Mouse (Mus musculus) forebrain, embryonic 12.5 days (tissue): ENCODE measurements at regions not wholly inside any gene's neighbourhood (a gene's known extent, or its start where the extent isn't known, plus 50 kb on each side); places are given as distances from the start of the nearest gene placed in this dataset.

ENCODE experiments used
- ATAC-seq: fragments of 200-750 bp; cut with Nextera tagmentation; 2 replicates; pipeline ENCODE4 v1.8.0; 2017; ENCODE audit warnings: moderate TSS enrichment; ENCODE audit not compliant: low FRiP score
- H3K27ac ChIP-seq: fragments of 300-500 bp; sonication (generic); 2 replicates; pipeline ENCODE4 v1.5.1; 2016; ENCODE audit warnings: mild to moderate bottlenecking
- H3K27me3 ChIP-seq: fragments of 300-500 bp; sonication (generic); 2 replicates; pipeline ENCODE4 v1.6.1; 2016; ENCODE audit warnings: mild to moderate bottlenecking
- H3K36me3 ChIP-seq: fragments of 300-500 bp; sonication (generic); replicated peaks from 2 replicates; pipeline ENCODE4 v1.6.1; 2016; ENCODE audit warnings: mild to moderate bottlenecking
- H3K4me1 ChIP-seq: fragments of 300-500 bp; sonication (generic); 2 replicates; pipeline ENCODE4 v1.6.1; 2016
- H3K4me2 ChIP-seq: fragments of 300-500 bp; sonication (generic); 2 replicates; pipeline ENCODE4 v1.6.1; 2016; ENCODE audit warnings: mild to moderate bottlenecking, moderate library complexity
- H3K4me3 ChIP-seq: fragments of 300-500 bp; sonication (generic); replicated peaks from 2 replicates; pipeline ENCODE4 v1.5.1; 2016; ENCODE audit warnings: mild to moderate bottlenecking
- H3K9ac ChIP-seq: fragments of 300-500 bp; sonication (generic); 2 replicates; pipeline ENCODE4 v1.6.1; 2016; ENCODE audit warnings: mild to moderate bottlenecking
- H3K9me3 ChIP-seq: fragments of 300-500 bp; sonication (generic); 2 replicates; pipeline ENCODE4 v1.6.1; 2016
- WGBS: fragments of 180-500 bp; shearing (Covaris S2); methylation state at CpG from one replicate; pipeline ENCODE4 v1.1.7; 2016; 5-methylcytosine and 5-hydroxymethylcytosine counted together

DNA sequence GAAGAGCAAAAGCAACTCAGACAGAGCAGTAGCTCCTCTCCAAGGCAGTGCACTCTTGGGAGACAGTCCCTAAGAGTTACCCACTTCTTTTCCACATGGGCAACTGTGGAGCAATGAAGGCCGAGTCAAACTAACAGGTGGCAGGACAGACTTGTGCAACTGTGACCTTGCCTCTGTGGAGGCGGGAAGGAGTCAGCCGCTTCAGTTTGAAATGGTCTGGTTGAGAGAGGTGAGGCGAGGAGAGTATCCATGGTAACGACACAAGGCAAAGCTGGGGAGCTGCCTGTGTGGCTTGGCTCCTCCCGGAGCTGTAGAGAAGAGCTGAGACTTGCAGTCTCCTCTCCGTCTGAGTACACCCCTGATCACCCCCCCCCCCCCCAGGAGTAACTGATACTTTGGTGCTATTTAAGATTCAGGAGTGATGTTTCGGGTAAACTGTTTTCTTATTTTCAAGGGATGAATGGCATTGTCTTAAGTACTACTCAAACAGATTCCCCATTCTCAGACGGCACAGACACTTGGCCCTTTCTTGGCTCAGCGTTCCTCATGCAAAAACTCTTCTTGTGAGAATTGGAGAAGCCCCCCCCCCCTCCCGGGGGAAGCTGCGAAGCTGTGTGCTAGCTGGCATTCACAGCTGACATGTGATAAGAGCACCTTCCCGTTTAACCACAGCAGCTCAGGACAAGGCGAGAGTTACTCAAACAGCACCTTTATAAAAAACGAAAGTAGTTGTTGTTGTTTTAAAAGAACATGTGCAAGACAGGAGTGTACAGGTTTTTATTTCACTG lies 54.9 kb upstream of the Chst1 start:
- no peak overlapping the region for H3K4me3 ChIP-seq
- no peak overlapping the region for H3K9ac ChIP-seq
- H3K9me3 ChIP-seq: no peaks in the 10 kb centered on the region
- peak overlapping the region; percentile 25 for H3K4me2 ChIP-seq
- peaks cover 3% of the 10 kb centered on the region; the same call in 1 of the 2 replicates for H3K27me3 ChIP-seq
- H3K27ac ChIP-seq: no peak overlapping the region
- WGBS: 11% methylated on average over 15 of the region's 15 CpGs
- ATAC-seq: peak; percentile 68
- peaks cover 10% of the 10 kb centered on the region for H3K4me1 ChIP-seq
- no peaks in the 10 kb centered on the region for H3K36me3 ChIP-seq

DNA sequence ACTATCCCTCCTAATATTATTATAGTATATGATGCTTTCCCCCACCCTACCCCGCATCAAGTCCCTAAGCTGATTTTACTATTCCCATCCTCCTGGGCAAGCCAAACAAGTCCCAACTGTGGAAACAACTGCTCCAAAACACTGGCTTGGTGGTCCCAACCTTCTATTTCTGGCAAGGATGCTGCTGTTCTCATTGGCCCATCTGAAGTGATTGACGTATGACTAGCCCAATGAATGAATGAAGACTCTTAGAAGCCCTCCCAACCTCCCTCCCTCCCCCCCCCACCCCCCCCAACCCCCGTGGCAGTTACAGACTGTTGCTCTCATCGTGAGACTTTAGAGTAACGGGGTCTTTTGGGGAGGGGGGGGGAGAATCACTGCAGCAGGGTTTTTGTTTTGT lies 58.7 kb upstream of the Chst1 start:
- H3K36me3 ChIP-seq: no peaks in the 10 kb centered on the region
- 62% methylated on average over 5 of the region's 5 CpGs for WGBS
- no peak for ATAC-seq

DNA sequence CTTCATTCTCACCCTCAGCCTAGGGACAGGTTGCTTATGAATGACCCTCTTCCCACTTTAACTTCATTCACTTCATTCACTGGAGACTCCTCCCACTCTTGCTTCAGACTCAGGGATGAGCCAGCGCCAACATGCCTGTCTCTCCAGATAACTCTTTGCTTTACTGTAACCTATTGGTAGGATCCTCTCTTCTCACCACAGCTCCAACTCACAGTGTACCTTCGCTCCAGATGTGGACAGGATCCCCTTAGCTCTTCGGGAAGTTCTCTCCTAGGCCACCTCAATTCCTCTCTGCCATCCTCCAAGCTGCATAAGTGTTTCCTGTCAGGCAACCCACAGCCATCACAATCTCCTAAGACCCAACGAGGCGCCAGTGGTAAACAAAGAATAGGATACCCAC lies 67.5 kb upstream of the Chst1 start:
- 88% methylated on average over 5 of the region's 5 CpGs for WGBS
- no peak for ATAC-seq
- no peak overlapping the region for H3K27ac ChIP-seq
- H3K27me3 ChIP-seq: no peaks in the 10 kb centered on the region
- no peak overlapping the region for H3K4me3 ChIP-seq
- no peaks in the 10 kb centered on the region for H3K36me3 ChIP-seq
- peaks cover 11% of the 10 kb centered on the region for H3K4me1 ChIP-seq
- no peaks in the 10 kb centered on the region for H3K9me3 ChIP-seq
- no peak overlapping the region for H3K9ac ChIP-seq
- no peak overlapping the region for H3K4me2 ChIP-seq

More for the DNA sequence above, 58.7 kb upstream of the Chst1 start:
- Histone ChIP-seq H3K9me3 (no peaks in the 10 kb centered on the region), H3K4me3 (no peak overlapping the region), H3K4me1 (peaks cover 10% of the 10 kb centered on the region), H3K4me2 (no peak overlapping the region), H3K27ac (no peak overlapping the region), H3K27me3 (peaks cover 3% of the 10 kb centered on the region; the same call in 1 of the 2 replicates), H3K9ac (no peak overlapping the region)

DNA sequence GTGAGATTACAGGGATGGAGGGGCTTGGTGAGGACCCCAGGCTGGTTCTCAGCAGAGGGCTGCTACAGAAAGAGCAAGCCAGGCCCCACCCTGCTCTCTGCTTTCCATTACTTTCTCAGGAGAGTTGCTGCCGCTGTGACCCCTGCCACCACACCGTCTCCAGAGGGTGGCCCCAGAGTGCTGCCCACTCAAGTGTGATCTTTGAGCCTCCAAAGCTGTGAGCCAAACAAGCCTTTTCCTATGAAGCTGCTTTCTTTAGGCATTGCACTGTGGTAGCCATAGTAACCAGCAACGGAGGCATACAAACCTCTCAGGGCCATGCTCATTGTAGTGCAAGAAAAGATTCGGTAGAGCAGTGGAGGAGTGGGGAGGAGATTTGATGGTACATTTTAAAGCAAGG lies 68.8 kb upstream of the Chst1 start:
- Histone ChIP-seq H3K4me3 (no peak overlapping the region), H3K4me1 (peaks cover 20% of the 10 kb centered on the region), H3K9ac (no peak overlapping the region), H3K27me3 (no peaks in the 10 kb centered on the region), H3K27ac (no peak overlapping the region), H3K36me3 (no peaks in the 10 kb centered on the region), H3K4me2 (no peak overlapping the region), H3K9me3 (no peaks in the 10 kb centered on the region)
- ATAC-seq: peak; percentile 39; the same call in 1 of the 2 replicates
- WGBS: 8% methylated on average over 4 of the region's 4 CpGs

DNA sequence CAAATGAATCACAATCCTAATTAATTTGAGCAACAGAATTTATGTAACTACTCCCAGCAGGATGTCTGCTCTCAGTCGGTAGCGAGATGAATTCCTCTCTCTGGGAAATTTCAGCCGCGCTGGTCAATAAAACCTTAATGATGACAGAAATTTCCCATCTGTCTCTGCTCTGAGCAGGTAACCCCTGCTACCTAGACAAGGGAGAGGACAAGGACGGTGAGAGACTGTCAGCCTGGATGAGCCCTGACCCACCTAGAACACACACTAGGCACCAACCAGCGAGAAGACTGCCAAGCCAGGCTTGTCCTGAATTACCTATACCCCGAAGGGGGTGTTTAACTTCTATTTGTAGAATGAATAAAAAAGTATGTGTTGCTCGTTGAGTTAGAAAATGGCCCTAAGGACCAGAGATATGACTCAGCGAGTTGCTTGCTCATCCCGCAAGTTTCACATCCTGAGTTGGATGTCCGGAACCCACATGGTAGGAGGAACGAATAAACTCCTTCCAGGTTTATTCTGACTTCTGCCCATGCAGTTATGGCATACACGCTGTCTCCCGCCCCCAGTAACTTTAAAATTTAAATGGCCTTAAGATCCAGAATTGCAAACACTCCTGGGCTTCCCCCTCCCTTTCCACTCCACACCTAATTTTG lies 69.5 kb upstream of the Slc35c1 start:
- Histone ChIP-seq H3K9me3 (no peaks in the 10 kb centered on the region), H3K27me3 (no peaks in the 10 kb centered on the region), H3K4me2 (peak overlapping the region; percentile 72), H3K36me3 (no peaks in the 10 kb centered on the region), H3K4me1 (peaks cover 20% of the 10 kb centered on the region), H3K4me3 (peak overlapping the region; percentile 50), H3K27ac (peak overlapping the region; percentile 69), H3K9ac (peak overlapping the region; percentile 66; the same call in 1 of the 2 replicates)
- peak; percentile 58 for ATAC-seq
- 54% methylated on average over 14 of the region's 14 CpGs for WGBS

DNA sequence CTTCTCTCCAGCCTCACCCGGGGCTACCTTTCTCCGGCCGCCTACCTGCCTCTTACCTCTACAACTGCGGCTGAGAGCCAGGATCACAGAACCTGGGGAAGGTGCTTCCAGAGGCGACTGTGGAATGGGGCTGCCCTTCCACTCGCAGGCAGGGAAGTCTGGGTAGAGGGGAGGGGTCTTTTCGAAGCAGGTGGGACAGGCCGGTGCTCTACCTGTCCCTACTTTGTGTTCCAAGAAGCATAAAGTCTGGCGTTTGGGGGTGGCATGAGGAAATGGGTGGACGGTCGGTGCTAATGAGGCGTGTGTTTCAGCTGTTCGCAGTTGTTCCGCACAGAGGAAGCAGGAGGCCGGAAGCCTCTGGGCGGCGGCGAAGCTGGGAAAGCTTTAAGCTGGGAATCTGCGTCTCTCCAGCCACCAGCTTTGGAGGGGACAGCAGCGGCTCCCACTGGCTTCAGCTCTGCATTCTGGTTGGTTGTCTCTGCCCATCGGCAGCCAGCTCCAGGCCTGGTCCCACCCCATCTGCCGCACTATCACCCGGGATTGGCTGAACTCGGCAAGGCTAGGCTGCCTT lies 68.8 kb upstream of the Slc35c1 start:
- Histone ChIP-seq H3K4me2 (peak overlapping the region; percentile 72), H3K4me3 (peak overlapping the region; percentile 50), H3K9me3 (no peaks in the 10 kb centered on the region), H3K27ac (peak overlapping the region; percentile 69), H3K27me3 (no peaks in the 10 kb centered on the region), H3K4me1 (peaks cover 20% of the 10 kb centered on the region), H3K36me3 (no peaks in the 10 kb centered on the region), H3K9ac (peak overlapping the region; percentile 66)
- 7% methylated on average over 24 of the region's 24 CpGs for WGBS
- ATAC-seq: peak; percentile 99

DNA sequence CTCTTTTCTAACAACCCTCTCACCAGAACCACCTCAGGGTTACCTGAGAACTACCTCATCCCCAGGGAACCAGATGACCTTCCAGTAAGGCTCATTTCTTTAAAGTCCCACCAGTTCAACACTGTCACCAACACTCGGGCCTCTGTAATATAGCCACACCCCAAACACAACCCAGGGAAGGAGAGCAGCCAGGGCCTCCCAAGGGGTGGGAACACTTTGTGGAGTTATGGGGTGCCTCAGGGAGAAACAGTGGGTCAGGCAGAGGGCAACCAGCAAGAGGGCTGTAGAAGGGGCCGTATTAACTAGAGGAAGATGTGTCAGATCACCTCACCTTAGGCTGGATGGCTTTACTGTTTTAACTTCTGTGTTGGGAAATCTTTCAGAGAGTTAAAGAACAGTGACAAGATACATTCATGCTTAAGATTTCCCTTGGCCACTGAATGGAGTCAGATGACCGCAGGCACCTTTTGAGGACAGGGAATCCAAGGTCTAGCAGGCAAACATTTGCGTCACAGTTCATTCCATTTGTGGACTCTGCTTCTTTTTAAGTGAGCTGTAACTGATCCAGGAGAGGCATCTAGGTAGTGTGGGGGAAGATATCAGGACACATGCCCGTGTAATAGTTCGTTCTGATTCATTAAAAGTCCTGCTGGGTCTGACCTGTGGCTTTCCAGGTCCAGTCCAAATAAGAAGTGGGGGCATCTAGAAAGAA lies 67.9 kb upstream of the Slc35c1 start:
- WGBS: 87% methylated on average over 6 of the region's 6 CpGs
- H3K9ac ChIP-seq: no peak overlapping the region
- no peak for ATAC-seq

DNA sequence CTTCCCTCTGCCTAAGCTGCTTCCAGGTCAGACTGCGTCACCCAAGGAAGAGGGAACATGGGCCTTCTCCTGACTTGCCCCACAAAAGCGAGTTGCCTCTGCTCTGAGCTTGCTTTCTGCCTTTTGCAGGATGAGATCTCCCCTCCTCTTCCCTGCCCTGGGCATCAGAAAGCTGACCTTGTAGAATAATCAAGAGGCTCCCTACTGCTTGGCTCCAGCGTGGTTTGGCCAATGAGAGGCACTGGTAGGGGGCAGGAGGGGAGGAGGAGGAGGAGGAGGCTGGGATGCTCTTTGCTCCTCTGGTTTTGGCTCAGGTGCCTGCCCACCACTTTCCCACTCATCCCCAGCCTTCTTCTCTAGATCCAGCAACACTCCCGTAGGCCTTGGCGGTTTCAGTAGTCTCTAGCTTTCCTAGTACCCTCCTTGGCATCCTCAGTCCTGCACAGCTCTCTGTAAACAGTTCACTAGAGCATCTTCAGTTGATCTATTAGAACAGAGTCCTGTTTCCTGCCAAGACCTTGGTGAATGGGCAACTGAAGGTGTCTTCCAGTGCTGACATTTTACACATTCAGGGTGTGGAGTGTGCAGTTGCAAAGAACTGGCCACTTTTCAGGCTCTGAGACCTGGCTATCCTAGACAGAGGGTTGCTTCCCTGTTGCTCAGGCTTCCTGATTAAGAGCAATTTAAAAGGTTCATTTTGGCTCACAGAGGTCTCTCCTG lies 66.5 kb upstream of the Slc35c1 start:
- Histone ChIP-seq H3K4me3 (no peak overlapping the region), H3K4me1 (peaks cover 20% of the 10 kb centered on the region), H3K9ac (no peak overlapping the region), H3K27ac (no peak overlapping the region), H3K27me3 (no peaks in the 10 kb centered on the region), H3K9me3 (no peaks in the 10 kb centered on the region), H3K4me2 (no peak overlapping the region), H3K36me3 (no peaks in the 10 kb centered on the region)
- ATAC-seq: no peak
- WGBS: 72% methylated on average over 5 of the region's 5 CpGs

More for the DNA sequence above, 67.9 kb upstream of the Slc35c1 start:
- Histone ChIP-seq H3K4me3 (no peak overlapping the region), H3K9me3 (no peaks in the 10 kb centered on the region), H3K4me2 (peak overlapping the region; percentile 72), H3K36me3 (no peaks in the 10 kb centered on the region), H3K27ac (no peak overlapping the region), H3K27me3 (no peaks in the 10 kb centered on the region), H3K4me1 (peaks cover 20% of the 10 kb centered on the region)

DNA sequence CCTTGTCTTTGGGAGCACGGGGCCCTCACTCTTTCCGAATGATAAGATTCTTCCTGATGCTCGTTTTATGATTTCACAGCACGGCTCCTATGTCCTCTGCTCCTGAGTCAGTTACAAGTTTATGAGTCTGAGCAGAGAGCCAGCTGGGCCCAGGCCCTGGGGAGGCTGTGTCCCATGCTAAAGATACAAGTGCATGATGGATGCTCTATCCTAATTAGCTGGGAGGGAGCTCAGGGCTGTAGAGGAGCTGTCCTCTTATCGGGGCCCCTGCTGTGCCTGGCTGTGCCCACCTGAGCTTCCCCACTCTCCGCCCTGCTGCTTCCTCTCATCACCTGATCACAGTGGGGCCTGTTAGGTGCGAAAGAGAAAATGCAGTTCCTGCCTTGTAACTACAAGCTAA lies 65.3 kb upstream of the Slc35c1 start:
- Histone ChIP-seq H3K9me3 (no peaks in the 10 kb centered on the region), H3K27me3 (no peaks in the 10 kb centered on the region), H3K27ac (0 out of 2 replicates have a peak overlapping the region, but pooled peaks have one; percentile 31), H3K4me3 (no peak overlapping the region), H3K36me3 (no peaks in the 10 kb centered on the region), H3K4me2 (no peak overlapping the region), H3K4me1 (peaks cover 17% of the 10 kb centered on the region), H3K9ac (no peak overlapping the region)
- WGBS: 75% methylated on average over 7 of the region's 7 CpGs
- no peak for ATAC-seq

DNA sequence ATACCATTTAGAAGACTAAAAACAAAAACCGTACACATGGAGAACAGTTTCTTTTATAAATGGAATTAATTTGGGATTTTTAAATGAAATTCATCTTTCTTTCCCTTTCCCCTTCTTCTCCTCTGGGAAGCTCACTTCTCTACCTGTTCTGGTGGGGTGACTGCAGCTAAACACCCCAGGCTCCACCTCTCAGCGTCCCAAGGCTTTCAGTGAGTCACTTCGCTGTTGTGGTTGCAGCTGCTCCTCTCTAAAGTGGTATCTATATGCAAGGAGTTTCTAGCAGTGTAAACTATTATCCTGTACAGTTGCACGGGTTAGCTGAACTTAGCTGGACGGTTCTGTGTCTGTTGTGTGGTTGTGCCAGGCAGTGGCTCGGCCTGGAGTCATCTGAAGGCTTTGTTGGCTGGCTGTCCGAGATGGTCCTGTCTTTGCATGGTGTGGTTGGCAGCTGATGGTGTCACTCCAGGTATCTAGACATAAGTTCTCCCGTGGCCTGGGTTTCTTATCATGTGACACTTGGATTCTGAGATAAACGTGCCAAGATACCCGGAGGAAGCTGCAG lies 64.8 kb upstream of the Slc35c1 start:
- ATAC-seq: no peak
- H3K4me2 ChIP-seq: no peak overlapping the region
- H3K9ac ChIP-seq: no peak overlapping the region
- whole genome bisulfite sequencing: 85% methylated on average over 10 of the region's 10 CpGs
- H3K9me3 ChIP-seq: no peaks in the 10 kb centered on the region
- H3K36me3 ChIP-seq: no peaks in the 10 kb centered on the region
- H3K4me1 ChIP-seq: peaks cover 17% of the 10 kb centered on the region
- H3K4me3 ChIP-seq: no peak overlapping the region
- 0 out of 2 replicates have a peak overlapping the region, but pooled peaks have one; percentile 31 for H3K27ac ChIP-seq
- H3K27me3 ChIP-seq: no peaks in the 10 kb centered on the region

DNA sequence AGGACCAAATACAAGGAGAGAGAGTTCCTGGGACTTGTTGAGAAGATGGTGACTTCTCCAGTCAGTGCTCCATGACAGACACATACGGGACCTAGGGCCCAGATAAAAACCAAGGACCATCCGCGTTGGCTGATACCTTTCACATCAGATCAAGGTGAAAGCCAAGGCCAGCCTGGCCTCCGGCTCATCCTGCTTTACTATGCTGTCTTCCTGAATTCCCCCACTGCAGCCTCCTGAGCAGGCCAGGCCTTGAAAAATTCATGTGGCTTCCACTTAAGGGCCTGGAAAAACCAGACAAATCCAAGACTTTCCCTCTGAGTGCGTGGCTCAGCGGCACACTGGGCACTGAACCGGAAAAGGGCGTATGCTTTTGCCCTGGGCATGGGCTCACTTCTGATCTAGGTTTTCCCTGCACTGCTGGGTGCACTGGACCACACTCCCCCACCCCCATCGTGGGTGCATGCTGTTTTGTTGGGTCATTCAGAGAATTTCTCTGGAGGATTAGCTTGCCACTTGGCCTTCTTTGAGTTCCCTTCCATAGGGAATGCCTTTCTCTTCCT lies 64.1 kb upstream of the Slc35c1 start:
- Histone ChIP-seq H3K27me3 (no peaks in the 10 kb centered on the region), H3K4me2 (no peak overlapping the region), H3K4me3 (no peak overlapping the region), H3K9me3 (no peaks in the 10 kb centered on the region), H3K36me3 (no peaks in the 10 kb centered on the region), H3K9ac (no peak overlapping the region), H3K27ac (no peak overlapping the region), H3K4me1 (peaks cover 14% of the 10 kb centered on the region)
- ATAC-seq: no peak
- 86% methylated on average over 9 of the region's 9 CpGs for WGBS
